Mouse (Mus musculus) liver, postnatal 0 days (tissue): ENCODE data around the gene Ift20.

Source experiments
- CTCF ChIP-seq: sonication (generic); IDR thresholded peaks from 2 replicates; pipeline ENCODE4 v1.5.1; 2016; ENCODE audit warnings: antibody characterized with exemption, low read depth
- EP300 ChIP-seq: IDR thresholded peaks from 2 replicates; pipeline ENCODE4 v1.6.1; 2016; ENCODE audit warnings: antibody characterized with exemption, low read depth, mild to moderate bottlenecking

- TF ChIP-seq CTCF (peak; percentile 55), EP300 (no peak)
Observed at GRCm38 (mm10) chr11:78557241-78557640, 21.1 kb downstream of the Ift20 start.
